ENCODE assay signal across 24 mouse cellular contexts in genomic region chr9:55096870-55097269, GRCm38 (mm10). TPM values are rescaled to one million over a fixed set of nuclear protein-coding genes. Genes with fewer than 3 reads are reported as not detected.
DNase-seq lines count a peak whose midpoint lies in the region; ATAC-seq and TF ChIP-seq lines count a peak whose summit lies in the region.
"Had no signal": no experiment of that assay in that cellular context is flagged by ENCODE, and none has a peak within 500 bp of the region (broad histone marks: within the 10 kb centered on the region; RNA-seq: fewer than 3 reads in every experiment).

No protein-coding gene starts in this region.

- peak overlapping the region; percentile 79 for H3K4me2 ChIP-seq in CH12.LX (ENCODE audit: insufficient read depth, low read depth, poor library complexity, severe bottlenecking)

- H3K9ac ChIP-seq in CH12.LX (ENCODE audit: insufficient read depth, low read depth): 0 out of 2 replicates have a peak overlapping the region, but pooled peaks have one; percentile 0

- no peak overlapping the region for H3K4me3 ChIP-seq in CH12.LX (replicated peaks in 1 of 3; ENCODE audit: low read depth in 2 of 3, low read length in 2 of 3, poor library complexity in 1 of 3)
- H3K4me3 ChIP-seq in kidney, adult 2 months (ENCODE audit: insufficient read depth, low read depth, low read length): no peak overlapping the region

- ATAC-seq in CD4-positive, CD25-positive, alpha-beta regulatory T cell, adult 4 months: peak; percentile 41
- ATAC-seq: activated CD4-positive, CD25-positive, alpha-beta regulatory T cell, adult 4 months; Patski had no signal

- H3K36me3 ChIP-seq in CH12.LX (replicated peaks in 1 of 2; ENCODE audit: control insufficient read depth in 1 of 2, insufficient read depth in 1 of 2, low read length in 1 of 2): no peaks in the 10 kb centered on the region
- no peaks in the 10 kb centered on the region for H3K36me3 ChIP-seq in kidney, adult 2 months (ENCODE audit: control insufficient read depth, insufficient read depth, low read length)
- H3K36me3 ChIP-seq: G1E had no signal

- DNase-seq in A20 (ENCODE audit: low read depth, low spot score): peak; percentile 85
- peak; percentile 49 for DNase-seq in CH12.LX (ENCODE audit: extremely low read depth)
- DNase-seq in natural killer cell, adult 2 months (ENCODE audit: low spot score in 2 of 2): no peak
- no peak for DNase-seq in MN1 (ENCODE audit: low spot score)
- DNase-seq in kidney, adult 2 months: no peak
- DNase-seq: adrenal gland, adult 2 months; adrenal gland, adult 8-10 months; adrenal gland, postnatal 10 days; adrenal gland, postnatal 14 days; adrenal gland, postnatal 25 days; adrenal gland, postnatal 36 days; B cell, adult 2 months; cerebellum, adult 11 months; cerebellum, adult 11-12 months; cerebellum, adult 18-20 months; cerebellum, adult 2 months; cerebellum, adult 8-10 months; cerebellum, adult 9-10 months; cerebellum, adult 9-11 months had no signal

- TF ChIP-seq EP300 in CH12.LX (IDR thresholded peaks at IDR 0.05; ENCODE audit: low read length): peak; percentile 74

- TF ChIP-seq CTCF in CH12.LX (conservative IDR thresholded peaks at IDR 0.05 in 1 of 2, IDR thresholded peaks at IDR 0.05 in 1 of 2; ENCODE audit: low read depth in 2 of 2, low read length in 2 of 2): no peak
- no peak for TF ChIP-seq CTCF in kidney, adult 2 months (conservative IDR thresholded peaks at IDR 0.05; ENCODE audit: insufficient read depth, insufficient read length, low read depth, low read length)

- no peak for TF ChIP-seq POLR2A in CH12.LX (IDR thresholded peaks at IDR 0.05; ENCODE audit: low read depth, low read length)
- TF ChIP-seq POLR2A in kidney, adult 2 months (IDR thresholded peaks at IDR 0.05; ENCODE audit: low read depth, low read length): no peak

- 90% methylated on average over 4 of the region's 4 CpGs for WGBS in kidney, adult 2 months

- H3K27me3 ChIP-seq in CH12.LX (replicated peaks): no peaks in the 10 kb centered on the region
- H3K27me3 ChIP-seq in kidney, adult 2 months (replicated peaks; ENCODE audit: control insufficient read depth, insufficient read depth, low read length): no peaks in the 10 kb centered on the region
- H3K27me3 ChIP-seq: Patski had no signal

- peaks cover 21 to 28% of the 10 kb centered on the region in 2 experiments for H3K4me1 ChIP-seq in CH12.LX (ENCODE audit: control insufficient read depth in 1 of 2, insufficient read depth in 2 of 2)
- no peaks in the 10 kb centered on the region for H3K4me1 ChIP-seq in kidney, adult 2 months (ENCODE audit: control insufficient read depth, insufficient read depth, low read length)

- TF ChIP-seq RAD21 in CH12.LX (IDR thresholded peaks at IDR 0.05; ENCODE audit: low read depth, low read length): no peak

- H3K79me2 ChIP-seq in CH12.LX (replicated peaks; ENCODE audit: control insufficient read depth, extremely low read depth, insufficient read depth, poor library complexity, severe bottlenecking): no peaks in the 10 kb centered on the region

- H3K9me3 ChIP-seq in CH12.LX (replicated peaks; ENCODE audit: low read length): no peaks in the 10 kb centered on the region
- H3K9me3 ChIP-seq: G1E had no signal

- dilution Hi-C loops in CH12.LX (cut with MboI; ENCODE audit: extremely low pct_ligation_motif_present, extremely low pct_unique_long_range_greater_than_20kb, low sequenced_read_pairs): no loop called here

- peak overlapping the region; percentile 77 for H3K27ac ChIP-seq in CH12.LX (ENCODE audit: insufficient read depth, low read depth)
- H3K27ac ChIP-seq in kidney, adult 2 months (ENCODE audit: insufficient read depth, low read depth, low read length): no peak overlapping the region

- in situ Hi-C loops in CH12.LX (cut with MboI; ENCODE audit: low pct_ligation_motif_present, low pct_unique_long_range_greater_than_20kb, low sequenced_read_pairs): loop anchor here (5.0 kb wide), 1 partner anchor 50 kb away; the partner anchor contains the start of gene Chrnb4

TF ChIP-seq in CH12.LX, 34 proteins besides CTCF, POLR2A, EP300 and RAD21:
- 0 out of 2 replicates have a peak, but pooled peaks have one; percentile 40 for TF ChIP-seq ETS1 (conservative IDR thresholded peaks at IDR 0.05; ENCODE audit: low read depth, low read length)
- no peak for TF ChIP-seq NRF1 (IDR thresholded peaks at IDR 0.05; ENCODE audit: low read depth, low read length)
- TF ChIP-seq JUN (IDR thresholded peaks at IDR 0.05; ENCODE audit: insufficient read depth, low read depth, low read length): peak; percentile 68
- peak; percentile 84 for TF ChIP-seq JUND (conservative IDR thresholded peaks at IDR 0.05; ENCODE audit: low read depth, low read length)
- no peak for TF ChIP-seq USF2 (conservative IDR thresholded peaks at IDR 0.05; ENCODE audit: low read depth, low read length)
- no peak for TF ChIP-seq TBP (conservative IDR thresholded peaks at IDR 0.05; ENCODE audit: low read depth, low read length)
- no peak for TF ChIP-seq MAFK (IDR thresholded peaks at IDR 0.05; ENCODE audit: insufficient replicate concordance, low read length)
- TF ChIP-seq ZMIZ1 (IDR thresholded peaks at IDR 0.05; ENCODE audit: low read depth, low read length): no peak
- TF ChIP-seq MAZ (IDR thresholded peaks at IDR 0.05; ENCODE audit: low read depth, low read length): 0 out of 2 replicates have a peak, but pooled peaks have one; percentile 32
- no peak for TF ChIP-seq USF1 (IDR thresholded peaks at IDR 0.05; ENCODE audit: low read depth, low read length)
- TF ChIP-seq BHLHE40 (IDR thresholded peaks at IDR 0.05; ENCODE audit: low read depth, low read length): peak; percentile 31; the same call in 1 of the 2 replicates
- no peak for TF ChIP-seq ZNF384 (IDR thresholded peaks at IDR 0.05; ENCODE audit: low read depth, low read length)
- TF ChIP-seq TCF12 (IDR thresholded peaks at IDR 0.05; ENCODE audit: low read depth, low read length): peak; percentile 27; the same call in 1 of the 2 replicates
- no peak for TF ChIP-seq GABPA (IDR thresholded peaks at IDR 0.05; ENCODE audit: insufficient replicate concordance, low read depth, low read length)
- no peak for TF ChIP-seq RCOR1 (conservative IDR thresholded peaks at IDR 0.05; ENCODE audit: low read depth, low read length)
- TF ChIP-seq MEF2A (IDR thresholded peaks at IDR 0.05; ENCODE audit: borderline replicate concordance, low read depth, low read length): peak; percentile 87
- peak; percentile 61 for TF ChIP-seq IRF4 (IDR thresholded peaks at IDR 0.05; ENCODE audit: low read depth, low read length)
TF ChIP-seq in CH12.LX: peak in this region for 8.

RNA-seq across cellular contexts. Expression of gene Chrnb4, which starts 48.3 kb away (rescaled TPM):
- not detected for polyA plus RNA-seq in CD4-positive, CD25-positive, alpha-beta regulatory T cell, adult 4 months (2017; shearing (Covaris generic))
- total RNA-seq in CH12.LX (2012; rRNA removed) (0.13 and 0.17 TPM in 2 replicates), CH12.LX (2014; rRNA removed) (not detected in 2 replicates)
- polyA plus RNA-seq in CH12.LX (2012; ENCODE audit: insufficient read length, low read depth): 0.08 and 0.23 TPM in 2 replicates
- 0.43 and 1.4 TPM in 2 replicates for polyA plus RNA-seq in kidney, adult 2 months (2012; rRNA removed)
- total RNA-seq: MEL had no signal
- polyA plus RNA-seq: activated CD4-positive, CD25-positive, alpha-beta regulatory T cell, adult 4 months; G1E had no signal

RNA-seq across cellular contexts. Expression of gene Ube2q2, which starts 51.8 kb away (rescaled TPM):
- 10 to 100 TPM in 1 of 2 experiments, 1 to 10 TPM in 1; 9.5 to 15.1 TPM for polyA plus RNA-seq in CD4-positive, CD25-positive, alpha-beta regulatory T cell, adult 4 months (2017; shearing (Covaris generic))
- 13.1 and 16.0 TPM in 2 replicates for total RNA-seq in CH12.LX (2012; rRNA removed)
- 24.1 and 25.7 TPM in 2 replicates for total RNA-seq in CH12.LX (2014; rRNA removed)
- polyA plus RNA-seq in CH12.LX (2012; ENCODE audit: insufficient read length, low read depth): 22.7 and 24.4 TPM in 2 replicates
- 10.7 and 11.1 TPM in 2 replicates for polyA plus RNA-seq in kidney, adult 2 months (2012; rRNA removed)

Comparison
In these comparisons a context has a peak if more than half of its experiments do, and no peak if none do; other contexts are left out.
1. DNase-seq: peak in A20 (single experiment) and CH12.LX (single experiment); none in natural killer cell, adult 2 months (0 of 2), MN1 (single experiment) and kidney, adult 2 months (single experiment).